Mouse (Mus musculus) ES-Bruce4 (cell line): ENCODE measurements around the gene Cux1. TPM values are rescaled to one million over a fixed set of nuclear protein-coding genes. Genes with fewer than 3 reads are reported as not detected.

Experiments
- H3K27ac ChIP-seq: 2 replicates; pipeline ENCODE4 v1.5.1; 2012; ENCODE audit warnings: low read length, inconsistent platforms; ENCODE audit not compliant: insufficient read depth
- H3K27me3 ChIP-seq: 2 replicates; pipeline ENCODE4 v1.6.1; 2012; ENCODE audit warnings: mild to moderate bottlenecking, low read length, inconsistent platforms; ENCODE audit not compliant: control insufficient read depth, poor library complexity, insufficient read depth, severe bottlenecking
- H3K36me3 ChIP-seq: 2 replicates; pipeline ENCODE4 v1.6.1; 2012; ENCODE audit warnings: inconsistent platforms, mild to moderate bottlenecking, low read length, moderate library complexity; ENCODE audit not compliant: control insufficient read depth, poor library complexity, insufficient read depth, severe bottlenecking
- H3K4me1 ChIP-seq: one replicate; pipeline ENCODE4 v1.8.1; 2011; ENCODE audit warnings: low read length; ENCODE audit not compliant: control insufficient read depth, insufficient read depth
- H3K4me3 ChIP-seq: 2 replicates; pipeline ENCODE4 v1.5.1; 2011; ENCODE audit warnings: low read depth, mild to moderate bottlenecking, low read length
- H3K9ac ChIP-seq: 2 replicates; pipeline ENCODE4 v1.6.1; 2012; ENCODE audit warnings: low read depth, mild to moderate bottlenecking, inconsistent platforms; ENCODE audit not compliant: poor library complexity, severe bottlenecking
- H3K9me3 ChIP-seq: replicated peaks from 2 replicates; pipeline ENCODE4 v1.6.1; 2012; ENCODE audit warnings: mild to moderate bottlenecking, low read length, inconsistent platforms; ENCODE audit not compliant: control insufficient read depth, poor library complexity, insufficient read depth, severe bottlenecking
- CTCF ChIP-seq: IDR thresholded peaks from one replicate; pipeline ENCODE4 v1.8.1; 2011; ENCODE audit warnings: low read depth, low read length
- EP300 ChIP-seq: IDR thresholded peaks from 2 replicates; pipeline ENCODE4 v1.6.1; 2011; ENCODE audit warnings: low read depth, low read length; ENCODE audit not compliant: insufficient read depth
- POLR2A ChIP-seq: IDR thresholded peaks from one replicate; pipeline ENCODE4 v1.8.1; 2011; ENCODE audit warnings: low read length; ENCODE audit not compliant: insufficient read depth
- polyA plus RNA-seq: library from polyadenylated mRNA; stranded (reverse); fragments of >200 nt; gene quantifications from 2 replicates; pipeline ENCODE4 v1.2.4, GENCODE M21; 2011; ENCODE audit warnings: low read depth; ENCODE audit not compliant: missing spikeins, insufficient read depth, insufficient read length

The Cux1 gene
- polyA plus RNA-seq, 1 experiment, result 37.0 TPM

GRCm38 (mm10) chr5:136467360-136467999 lies 99.8 kb downstream of the Cux1 start:
- TF ChIP-seq EP300 (no peak), CTCF (no peak), POLR2A (no peak)
- no peaks in the 10 kb centered on the region for H3K4me1 ChIP-seq

GRCm38 (mm10) chr5:136465770-136466406 lies 101.4 kb downstream of the Cux1 start:
- Histone ChIP-seq H3K9me3 (no peaks in the 10 kb centered on the region), H3K27me3 (no peaks in the 10 kb centered on the region), H3K27ac (no peak overlapping the region), H3K4me3 (no peak overlapping the region), H3K9ac (no peak overlapping the region), H3K36me3 (no peaks in the 10 kb centered on the region), H3K4me1 (no peaks in the 10 kb centered on the region)
- no peak for TF ChIP-seq EP300
- TF ChIP-seq POLR2A, result no peak
- TF ChIP-seq CTCF, result no peak

More at GRCm38 (mm10) chr5:136467360-136467999, 99.8 kb downstream of the Cux1 start:
- no peaks in the 10 kb centered on the region for H3K9me3 ChIP-seq
- no peaks in the 10 kb centered on the region for H3K36me3 ChIP-seq
- H3K27ac ChIP-seq, result no peak overlapping the region
- no peak overlapping the region for H3K4me3 ChIP-seq
- no peaks in the 10 kb centered on the region for H3K27me3 ChIP-seq
- no peak overlapping the region for H3K9ac ChIP-seq

- Histone ChIP-seq H3K9me3 (no peaks in the 10 kb centered on the region), H3K4me1 (no peaks in the 10 kb centered on the region), H3K27me3 (no peaks in the 10 kb centered on the region), H3K4me3 (no peak overlapping the region), H3K27ac (no peak overlapping the region), H3K9ac (no peak overlapping the region), H3K36me3 (no peaks in the 10 kb centered on the region)
- no peak for TF ChIP-seq CTCF
- no peak for TF ChIP-seq POLR2A
- no peak for TF ChIP-seq EP300
These were observed 101.9 kb downstream of the Cux1 start for GRCm38 (mm10) chr5:136465366-136465765.

GRCm38 (mm10) chr5:136464849-136465248 lies 102.4 kb downstream of the Cux1 start:
- Histone ChIP-seq H3K4me1 (no peaks in the 10 kb centered on the region), H3K4me3 (no peak overlapping the region), H3K9me3 (no peaks in the 10 kb centered on the region), H3K9ac (no peak overlapping the region), H3K36me3 (no peaks in the 10 kb centered on the region), H3K27me3 (no peaks in the 10 kb centered on the region), H3K27ac (no peak overlapping the region)
- TF ChIP-seq EP300, result no peak
- TF ChIP-seq POLR2A, result no peak
- no peak for TF ChIP-seq CTCF

- no peaks in the 10 kb centered on the region for H3K9me3 ChIP-seq
- no peaks in the 10 kb centered on the region for H3K4me1 ChIP-seq
- no peaks in the 10 kb centered on the region for H3K36me3 ChIP-seq
- H3K4me3 ChIP-seq, result no peak overlapping the region
- no peak overlapping the region for H3K27ac ChIP-seq
- TF ChIP-seq CTCF, result no peak
- TF ChIP-seq EP300, result no peak
- TF ChIP-seq POLR2A, result no peak
- no peaks in the 10 kb centered on the region for H3K27me3 ChIP-seq
- H3K9ac ChIP-seq, result no peak overlapping the region
These were observed 103.2 kb downstream of the Cux1 start for GRCm38 (mm10) chr5:136464128-136464527.

- TF ChIP-seq EP300 (no peak), CTCF (no peak), POLR2A (no peak)
- Histone ChIP-seq H3K27me3 (no peaks in the 10 kb centered on the region), H3K9me3 (no peaks in the 10 kb centered on the region), H3K36me3 (no peaks in the 10 kb centered on the region), H3K27ac (no peak overlapping the region), H3K4me3 (no peak overlapping the region), H3K4me1 (no peaks in the 10 kb centered on the region), H3K9ac (no peak overlapping the region)
These were observed 104.7 kb downstream of the Cux1 start for GRCm38 (mm10) chr5:136462613-136463012.
